Mouse (Mus musculus): Measurements from ENCODE around the gene Vamp3. TPM values are rescaled to one million over a fixed set of nuclear protein-coding genes. Genes with fewer than 3 reads are reported as not detected.
A peak's percentile ranks its signal among the peaks of the same experiment; 100 is the strongest.
"Not testable (repeated sequence)": the region's sequence is repeated elsewhere in the genome, so short reads cannot be mapped to it uniquely, and the experiment has no call there.

Vamp3 gene
- polyA plus RNA-seq, 1 experiment, result 54.8 TPM

DNA sequence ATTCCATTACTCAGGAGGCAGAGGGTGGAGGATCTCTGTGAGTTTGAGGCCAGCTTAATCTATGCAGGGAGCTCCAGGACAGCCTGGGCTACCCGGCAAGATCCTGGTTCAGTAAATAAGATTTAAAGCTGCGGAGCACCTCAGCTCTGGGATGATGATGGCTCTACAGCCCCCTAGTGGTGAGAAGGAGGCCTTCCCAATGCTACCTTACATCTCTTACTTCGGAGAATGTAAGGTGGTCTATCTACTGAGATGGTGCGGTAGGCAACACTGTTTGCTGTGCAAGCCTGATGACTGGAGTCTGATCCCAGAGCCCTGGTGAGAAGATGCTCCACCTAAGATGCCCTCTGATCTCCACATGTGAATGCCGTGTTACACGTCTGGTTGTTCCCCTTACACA is 30.8 kb downstream of the Vamp3 start:
- no peak overlapping the region for H3K4me3 ChIP-seq (ENCODE audit: insufficient read depth, low read length)
- no peaks in the 10 kb centered on the region for H3K4me1 ChIP-seq (ENCODE audit: control insufficient read depth, insufficient read depth, low read length)
- peak; percentile 64 for TF ChIP-seq CTCF (IDR thresholded peaks at IDR 0.05; ENCODE audit: extremely low read depth, insufficient read depth, low read length)
- no peak for TF ChIP-seq POLR2A (IDR thresholded peaks at IDR 0.05; ENCODE audit: extremely low read depth, insufficient read depth, low read length)
- no peak overlapping the region for H3K27ac ChIP-seq (ENCODE audit: insufficient read depth, low read length)

DNA sequence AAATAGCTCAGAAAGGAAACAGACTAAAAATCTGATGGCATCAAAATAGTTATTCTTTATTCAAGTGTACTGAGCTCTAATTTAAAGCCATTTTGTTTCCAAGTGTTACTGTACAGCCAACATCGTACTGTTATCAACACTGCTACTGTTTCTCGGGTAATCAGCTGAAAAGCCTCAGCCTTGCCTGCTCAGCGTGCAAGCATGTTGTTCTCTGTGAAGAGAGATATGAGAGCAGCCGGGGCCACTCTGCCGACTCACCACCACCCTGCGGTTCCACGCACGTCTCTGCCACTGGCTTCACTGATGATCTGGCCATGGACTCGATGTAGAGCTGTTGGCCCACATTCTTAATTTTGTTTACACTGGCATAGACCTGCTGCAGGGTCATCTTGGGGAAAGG is 33.6 kb downstream of the Vamp3 start:
- H3K4me1 ChIP-seq (ENCODE audit: control insufficient read depth, insufficient read depth, low read length), result no peaks in the 10 kb centered on the region
- TF ChIP-seq POLR2A (IDR thresholded peaks at IDR 0.05; ENCODE audit: extremely low read depth, insufficient read depth, low read length) (no peak), CTCF (IDR thresholded peaks at IDR 0.05; ENCODE audit: extremely low read depth, insufficient read depth, low read length) (no peak)

DNA sequence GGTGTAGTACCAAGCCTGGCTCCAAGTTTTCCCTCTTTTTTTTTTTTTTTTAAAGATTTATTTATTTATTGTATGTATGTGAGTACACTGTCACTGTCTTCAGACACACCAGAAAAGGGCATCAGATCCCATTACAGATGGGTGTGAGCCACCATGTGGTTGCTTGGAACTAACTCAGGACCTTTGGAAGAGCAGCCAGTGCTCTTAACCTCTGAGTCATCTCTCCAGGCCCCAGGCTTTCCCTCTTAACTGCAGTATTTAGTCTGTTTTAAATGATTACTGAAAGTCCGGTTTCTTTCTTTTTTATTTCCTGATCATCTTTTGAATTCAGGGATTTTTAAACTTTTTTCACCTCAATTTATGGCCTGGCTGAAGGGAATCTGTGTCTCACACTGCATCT is 40.4 kb downstream of the Vamp3 start:
- not testable (repeated sequence) for H3K27ac ChIP-seq (ENCODE audit: insufficient read depth, low read length); H3K4me1 ChIP-seq (ENCODE audit: control insufficient read depth, insufficient read depth, low read length); H3K4me3 ChIP-seq (ENCODE audit: insufficient read depth, low read length)

More for the DNA sequence above, 33.6 kb downstream of the Vamp3 start:
- no peak overlapping the region for H3K27ac ChIP-seq (ENCODE audit: insufficient read depth, low read length)
- H3K4me3 ChIP-seq (ENCODE audit: insufficient read depth, low read length), result no peak overlapping the region

DNA sequence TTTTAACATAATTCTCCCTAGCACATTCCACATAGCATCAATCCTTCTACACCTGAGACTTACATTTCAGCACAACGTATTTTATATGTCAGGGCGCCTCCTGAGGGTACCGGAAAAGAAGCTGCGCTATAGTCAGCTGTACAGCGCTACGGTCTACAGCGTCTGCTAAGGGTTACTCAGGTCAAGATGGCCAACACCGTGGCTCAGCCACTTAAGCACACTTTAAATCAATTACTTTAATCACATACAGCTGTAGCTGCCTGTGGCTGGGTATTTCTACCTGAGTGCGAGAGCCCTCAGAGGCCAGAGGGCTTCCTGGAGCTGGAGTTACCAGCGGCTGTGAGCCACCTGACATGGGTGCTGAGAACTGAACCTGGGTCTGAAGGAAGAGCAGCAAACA is 41.8 kb downstream of the Vamp3 start:
- TF ChIP-seq CTCF (IDR thresholded peaks at IDR 0.05; ENCODE audit: extremely low read depth, insufficient read depth, low read length) (no peak), POLR2A (IDR thresholded peaks at IDR 0.05; ENCODE audit: extremely low read depth, insufficient read depth, low read length) (no peak)
- H3K4me1 ChIP-seq (ENCODE audit: control insufficient read depth, insufficient read depth, low read length), result no peaks in the 10 kb centered on the region
- H3K4me3 ChIP-seq (ENCODE audit: insufficient read depth, low read length), result no peak overlapping the region
- H3K27ac ChIP-seq (ENCODE audit: insufficient read depth, low read length), result no peak overlapping the region

DNA sequence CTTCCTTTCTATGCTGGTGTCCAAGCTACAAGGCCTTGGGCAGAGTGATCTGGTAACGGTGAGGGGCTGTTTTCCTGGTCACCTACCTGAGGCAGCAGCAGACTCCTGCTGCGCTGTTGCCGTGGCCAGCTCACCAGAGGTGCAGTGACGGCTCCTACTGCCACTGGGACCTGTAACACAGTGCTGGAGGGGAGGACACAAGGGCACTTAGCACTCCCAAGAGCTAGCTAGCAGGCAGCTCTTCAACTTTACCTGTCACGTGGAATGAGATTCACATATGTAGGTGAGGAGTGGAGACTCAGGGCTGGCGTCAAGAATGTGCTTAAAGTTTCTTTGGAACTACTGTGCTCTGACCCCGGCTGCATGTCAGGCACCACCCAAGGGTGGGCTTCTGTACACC is 47.4 kb downstream of the Vamp3 start:
- H3K4me3 ChIP-seq (ENCODE audit: insufficient read depth, low read length), result no peak overlapping the region
- H3K4me1 ChIP-seq (ENCODE audit: control insufficient read depth, insufficient read depth, low read length), result no peaks in the 10 kb centered on the region
- H3K27ac ChIP-seq (ENCODE audit: insufficient read depth, low read length), result no peak overlapping the region
- TF ChIP-seq POLR2A (IDR thresholded peaks at IDR 0.05; ENCODE audit: extremely low read depth, insufficient read depth, low read length) (no peak), CTCF (IDR thresholded peaks at IDR 0.05; ENCODE audit: extremely low read depth, insufficient read depth, low read length) (no peak)

DNA sequence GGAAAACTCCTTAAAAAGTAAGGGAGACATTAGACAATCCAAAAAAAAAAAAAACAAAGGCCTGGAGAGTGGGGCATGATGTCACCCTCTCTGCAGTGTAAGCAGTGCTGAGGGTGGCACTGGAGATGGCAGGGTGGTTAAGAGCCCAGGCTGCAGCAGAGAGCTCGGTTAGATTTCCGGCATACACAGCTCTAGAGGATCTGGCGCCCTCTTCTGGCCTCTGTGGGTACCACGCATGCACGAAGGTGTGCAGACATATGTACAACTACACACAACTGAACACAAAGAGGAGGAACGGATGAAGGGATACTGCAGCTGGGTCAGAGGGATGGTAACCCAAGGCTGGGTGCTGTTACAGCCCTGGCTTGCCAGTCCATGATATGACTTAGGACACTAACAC is 50.8 kb downstream of the Vamp3 start:
- Histone ChIP-seq H3K27ac (ENCODE audit: insufficient read depth, low read length) (no peak overlapping the region), H3K4me1 (ENCODE audit: control insufficient read depth, insufficient read depth, low read length) (no peaks in the 10 kb centered on the region), H3K4me3 (ENCODE audit: insufficient read depth, low read length) (no peak overlapping the region)
- TF ChIP-seq POLR2A (IDR thresholded peaks at IDR 0.05; ENCODE audit: extremely low read depth, insufficient read depth, low read length) (no peak), CTCF (IDR thresholded peaks at IDR 0.05; ENCODE audit: extremely low read depth, insufficient read depth, low read length) (peak; percentile 49)

DNA sequence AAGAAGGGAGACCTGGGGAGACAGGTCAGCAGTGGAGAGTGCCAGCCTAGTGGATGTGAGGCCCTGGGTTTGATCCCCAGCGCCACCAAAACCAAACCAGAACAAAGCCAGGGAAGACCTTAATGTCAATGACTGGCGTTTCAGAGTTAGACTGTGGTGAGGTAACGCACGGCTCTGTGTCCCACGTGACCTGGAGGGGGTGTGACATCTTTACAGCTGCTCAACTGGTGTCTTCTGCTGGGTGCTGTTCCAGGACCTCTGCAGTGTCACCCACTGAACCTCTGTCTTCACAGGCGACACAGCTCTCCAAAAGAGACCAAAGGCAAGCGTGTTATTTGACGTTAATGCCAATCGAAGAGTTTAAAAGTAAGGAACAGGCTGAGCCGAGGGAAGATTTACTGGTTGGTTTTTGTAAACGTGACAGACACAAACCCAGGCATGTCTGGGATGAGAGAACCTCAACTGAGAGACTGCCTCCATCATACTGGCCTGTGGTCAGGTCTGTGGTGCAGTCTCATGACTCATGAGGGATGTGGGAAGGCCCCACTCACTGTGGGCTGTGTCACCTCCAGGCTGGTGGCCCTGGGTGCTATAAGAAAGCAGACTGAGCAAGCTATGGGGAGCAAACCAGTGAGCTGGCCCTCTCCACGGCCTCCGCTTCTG is 52.0 kb downstream of the Vamp3 start:
- Histone ChIP-seq H3K4me1 (ENCODE audit: control insufficient read depth, insufficient read depth, low read length) (no peaks in the 10 kb centered on the region), H3K4me3 (ENCODE audit: insufficient read depth, low read length) (no peak overlapping the region), H3K27ac (ENCODE audit: insufficient read depth, low read length) (no peak overlapping the region)
- TF ChIP-seq CTCF (IDR thresholded peaks at IDR 0.05; ENCODE audit: extremely low read depth, insufficient read depth, low read length) (no peak), POLR2A (IDR thresholded peaks at IDR 0.05; ENCODE audit: extremely low read depth, insufficient read depth, low read length) (no peak)

DNA sequence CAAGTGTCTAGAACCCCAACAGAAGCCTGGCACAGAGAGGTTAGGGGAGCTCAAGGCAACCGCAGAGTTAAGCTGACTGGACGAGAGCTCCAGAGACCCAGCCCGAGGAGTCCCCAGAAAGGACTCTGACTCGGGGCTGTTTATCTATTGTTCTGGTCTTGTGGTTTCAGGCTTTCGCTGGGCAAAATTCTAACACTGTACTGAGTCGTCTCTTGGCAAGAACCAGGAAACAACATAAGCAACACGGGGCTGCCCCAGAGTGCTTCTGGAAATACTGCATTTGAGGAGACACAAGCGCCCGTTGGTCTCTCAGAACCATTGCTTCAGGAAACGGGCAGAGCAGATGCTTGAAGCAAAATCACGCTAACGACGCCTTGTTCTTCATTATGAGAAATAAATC is 56.4 kb downstream of the Vamp3 start:
- TF ChIP-seq CTCF (IDR thresholded peaks at IDR 0.05; ENCODE audit: extremely low read depth, insufficient read depth, low read length), result no peak
- no peak overlapping the region for H3K27ac ChIP-seq (ENCODE audit: insufficient read depth, low read length)
- no peak overlapping the region for H3K4me3 ChIP-seq (ENCODE audit: insufficient read depth, low read length)
- no peaks in the 10 kb centered on the region for H3K4me1 ChIP-seq (ENCODE audit: control insufficient read depth, insufficient read depth, low read length)

DNA sequence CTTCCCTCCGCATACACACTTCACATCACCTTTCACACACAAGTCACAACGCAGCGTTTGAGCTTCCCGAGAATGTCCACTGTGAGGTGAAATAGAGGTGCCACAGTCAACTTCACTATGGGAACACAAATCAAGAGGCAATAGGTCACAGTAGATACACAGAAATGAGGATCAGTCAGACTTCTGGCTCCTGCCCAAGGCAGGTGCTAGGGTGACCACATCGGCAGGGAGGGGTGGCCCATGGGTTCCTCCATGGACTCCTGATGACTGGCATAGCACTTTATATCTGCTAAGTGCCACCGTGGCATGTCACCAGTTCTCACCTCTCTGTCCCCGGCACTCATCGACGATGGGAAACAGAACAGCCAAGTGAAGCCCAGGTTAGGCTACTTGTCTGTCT is 59.1 kb downstream of the Vamp3 start:
- no peak for TF ChIP-seq POLR2A (IDR thresholded peaks at IDR 0.05; ENCODE audit: extremely low read depth, insufficient read depth, low read length)
- no peak for TF ChIP-seq CTCF (IDR thresholded peaks at IDR 0.05; ENCODE audit: extremely low read depth, insufficient read depth, low read length)
- no peak overlapping the region for H3K4me3 ChIP-seq (ENCODE audit: insufficient read depth, low read length)
- no peaks in the 10 kb centered on the region for H3K4me1 ChIP-seq (ENCODE audit: control insufficient read depth, insufficient read depth, low read length)
- H3K27ac ChIP-seq (ENCODE audit: insufficient read depth, low read length), result no peak overlapping the region

Other genes with a start within 250 kb of the Vamp3 start
- gene Errfi1, start 204.0 kb downstream of the Vamp3 start, polyA plus RNA-seq (2012; rRNA removed), result 21.6 and 22.5 TPM in 2 replicates
- gene Park7, start 143.5 kb downstream of the Vamp3 start, polyA plus RNA-seq (2012; rRNA removed), result 284 and 300 TPM in 2 replicates
- gene Tnfrsf9, start 143.4 kb downstream of the Vamp3 start, polyA plus RNA-seq (2012; rRNA removed), result 0.71 and 0.74 TPM in 2 replicates
- gene Uts2, start 60.9 kb downstream of the Vamp3 start, polyA plus RNA-seq (2012; rRNA removed), result not detected in 2 replicates
- 42.8 and 48.1 TPM in 2 replicates for gene Per3, start 13.3 kb downstream of the Vamp3 start, polyA plus RNA-seq (2012; rRNA removed)
- gene Gm13090, start 31.6 kb upstream of the Vamp3 start, polyA plus RNA-seq (2012; rRNA removed), result not detected in 2 replicates

Data from cortical plate, adult 2 months (tissue).